Mouse (Mus musculus): ENCODE measurements around the gene Gm5901. TPM values are rescaled to one million over a fixed set of nuclear protein-coding genes. Genes with fewer than 3 reads are reported as not detected.
A peak's percentile ranks its signal among the peaks of the same experiment; 100 is the strongest.

Gm5901 gene
- total and polyA plus RNA-seq, 2 experiments from 2014 or later: not detected

DNA sequence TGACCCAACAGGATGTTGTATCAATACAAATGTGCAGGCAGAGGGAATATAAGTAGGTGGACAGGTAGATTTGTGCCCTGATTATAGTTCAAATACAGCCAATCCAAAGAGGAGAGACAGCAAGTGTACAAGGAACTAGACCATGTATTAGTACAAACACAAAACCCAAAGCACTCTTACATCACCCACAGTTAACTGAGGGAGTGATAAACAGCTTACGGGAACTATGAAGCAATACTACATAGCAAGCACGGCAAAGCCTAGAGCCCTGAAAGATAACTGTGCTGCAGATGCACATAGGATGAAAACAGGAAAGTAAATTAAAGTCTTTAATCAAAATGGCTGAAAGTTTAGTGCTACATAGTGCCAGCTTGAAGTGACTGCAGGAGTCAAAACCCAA, 12.9 kb downstream of the Gm5901 start:
- DNase-seq (no peak), ATAC-seq (no peak)
- 99% methylated on average over 2 of the region's 2 CpGs for WGBS
- no peak overlapping the region for H3K9ac ChIP-seq
- H3K36me3 ChIP-seq (ENCODE audit: insufficient read depth): peaks cover 66% of the 10 kb centered on the region
- no peaks in the 10 kb centered on the region for H3K9me3 ChIP-seq (ENCODE audit: low read length)
- H3K27ac ChIP-seq (ENCODE audit: low read depth, low read length): no peak overlapping the region
- no peaks in the 10 kb centered on the region for H3K27me3 ChIP-seq (ENCODE audit: insufficient read depth, low read length)
- no peak overlapping the region for H3K4me3 ChIP-seq (ENCODE audit: low read depth, low read length)
- no peak overlapping the region for H3K4me2 ChIP-seq (ENCODE audit: low read depth)
- no peak for TF ChIP-seq CTCF (IDR thresholded peaks at IDR 0.05; ENCODE audit: low read depth)
- H3K4me1 ChIP-seq (ENCODE audit: insufficient read depth): no peaks in the 10 kb centered on the region

DNA sequence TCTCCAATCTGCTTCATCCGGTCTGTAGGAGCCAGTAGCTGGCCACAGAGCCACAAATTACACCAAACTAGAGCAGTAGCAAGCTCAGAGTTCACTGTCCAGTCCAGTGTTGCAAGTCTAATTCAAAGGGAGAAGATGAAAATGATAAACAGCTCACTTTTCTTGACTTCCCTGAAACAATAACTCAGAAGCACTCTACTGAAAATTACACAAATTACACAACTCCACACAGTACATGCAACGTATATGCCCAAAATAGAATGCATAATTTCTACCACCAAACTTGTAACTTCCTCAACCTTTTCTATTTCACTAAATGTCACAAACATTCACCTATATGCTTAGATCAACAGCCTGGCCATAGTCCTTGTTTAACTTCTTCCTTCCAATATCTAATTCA, 15.4 kb downstream of the Gm5901 start:
- Histone ChIP-seq H3K4me3 (ENCODE audit: low read depth, low read length) (no peak overlapping the region), H3K4me1 (ENCODE audit: insufficient read depth) (no peaks in the 10 kb centered on the region), H3K27ac (ENCODE audit: low read depth, low read length) (no peak overlapping the region), H3K9ac (no peak overlapping the region), H3K4me2 (ENCODE audit: low read depth) (no peak overlapping the region), H3K27me3 (ENCODE audit: insufficient read depth, low read length) (no peaks in the 10 kb centered on the region), H3K9me3 (ENCODE audit: low read length) (no peaks in the 10 kb centered on the region), H3K36me3 (ENCODE audit: insufficient read depth) (peaks cover 40% of the 10 kb centered on the region)
- no peak for ATAC-seq
- TF ChIP-seq CTCF (IDR thresholded peaks at IDR 0.05; ENCODE audit: low read depth): no peak
- 93% methylated on average over 2 of the region's 2 CpGs for WGBS
- no peak for DNase-seq

DNA sequence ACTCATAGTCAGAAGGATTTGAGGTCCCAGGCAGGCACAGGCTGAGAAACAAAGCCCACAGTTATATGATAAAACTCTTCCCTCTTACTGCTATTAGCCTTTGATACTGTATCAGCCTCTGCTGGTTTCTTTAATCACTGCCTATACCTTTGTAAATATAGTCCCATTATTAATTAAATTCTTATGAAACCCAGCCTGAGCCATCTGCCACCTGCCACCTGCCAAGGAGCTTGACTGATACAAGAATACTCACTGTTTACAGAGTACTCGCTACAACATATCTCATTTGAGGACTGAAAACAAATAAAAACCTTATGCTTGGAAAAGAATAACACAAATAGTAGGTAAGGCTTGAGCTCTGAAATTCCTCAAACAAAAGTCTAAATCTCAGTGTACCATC, 19.8 kb downstream of the Gm5901 start:
- WGBS: 69% methylated on average over 1 of the region's 1 CpGs
- H3K9ac ChIP-seq: no peak overlapping the region
- no peak for ATAC-seq
- H3K9me3 ChIP-seq (ENCODE audit: low read length): no peaks in the 10 kb centered on the region
- no peaks in the 10 kb centered on the region for H3K27me3 ChIP-seq (ENCODE audit: insufficient read depth, low read length)
- H3K4me1 ChIP-seq (ENCODE audit: insufficient read depth): no peaks in the 10 kb centered on the region
- no peak overlapping the region for H3K27ac ChIP-seq (ENCODE audit: low read depth, low read length)
- H3K4me3 ChIP-seq (ENCODE audit: low read depth, low read length): no peak overlapping the region
- H3K36me3 ChIP-seq (ENCODE audit: insufficient read depth): peaks cover 8% of the 10 kb centered on the region
- no peak for TF ChIP-seq CTCF (IDR thresholded peaks at IDR 0.05; ENCODE audit: low read depth)
- H3K4me2 ChIP-seq (ENCODE audit: low read depth): no peak overlapping the region
- no peak for DNase-seq

DNA sequence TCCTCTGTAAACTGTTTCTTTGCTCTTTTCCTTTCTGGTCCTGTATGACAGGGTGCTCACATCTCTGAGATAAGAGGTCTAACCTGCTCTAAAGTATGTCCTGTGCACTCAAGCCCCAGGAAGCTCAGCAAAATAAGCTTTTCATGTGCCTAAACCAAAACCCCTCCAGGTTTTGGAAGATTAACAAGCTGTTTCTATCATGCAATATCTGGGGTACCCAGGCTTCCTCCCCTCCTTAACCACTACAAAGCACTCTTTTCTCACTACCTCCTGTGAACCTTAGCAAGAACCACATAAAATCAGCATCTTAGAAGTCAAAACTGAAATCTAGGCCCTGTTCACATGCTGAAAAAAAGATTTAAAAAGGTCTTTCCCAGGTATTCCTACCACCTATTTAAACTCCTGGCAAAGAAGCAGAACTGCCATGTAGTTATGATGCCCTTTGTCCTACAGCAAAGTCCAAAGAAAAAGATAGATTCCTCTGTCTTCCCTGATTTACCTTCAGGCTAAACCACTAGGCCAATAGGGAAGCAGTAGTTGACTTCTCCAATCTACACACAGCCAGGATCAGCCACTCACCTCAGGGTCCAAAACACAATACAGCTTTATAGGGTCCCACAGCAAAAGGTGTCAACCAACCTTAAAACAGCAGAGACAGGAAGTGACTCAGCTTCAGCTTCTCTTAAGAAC, 20.4 kb downstream of the Gm5901 start:
- TF ChIP-seq CTCF (IDR thresholded peaks at IDR 0.05; ENCODE audit: low read depth): no peak
- Histone ChIP-seq H3K36me3 (ENCODE audit: insufficient read depth) (peaks cover 1% of the 10 kb centered on the region; the same call in 1 of the 2 replicates), H3K9me3 (ENCODE audit: low read length) (no peaks in the 10 kb centered on the region), H3K4me3 (ENCODE audit: low read depth, low read length) (no peak overlapping the region), H3K4me1 (ENCODE audit: insufficient read depth) (no peaks in the 10 kb centered on the region), H3K9ac (no peak overlapping the region), H3K4me2 (ENCODE audit: low read depth) (no peak overlapping the region), H3K27ac (ENCODE audit: low read depth, low read length) (no peak overlapping the region), H3K27me3 (ENCODE audit: insufficient read depth, low read length) (no peaks in the 10 kb centered on the region)
- DNase-seq (no peak), ATAC-seq (no peak)

DNA sequence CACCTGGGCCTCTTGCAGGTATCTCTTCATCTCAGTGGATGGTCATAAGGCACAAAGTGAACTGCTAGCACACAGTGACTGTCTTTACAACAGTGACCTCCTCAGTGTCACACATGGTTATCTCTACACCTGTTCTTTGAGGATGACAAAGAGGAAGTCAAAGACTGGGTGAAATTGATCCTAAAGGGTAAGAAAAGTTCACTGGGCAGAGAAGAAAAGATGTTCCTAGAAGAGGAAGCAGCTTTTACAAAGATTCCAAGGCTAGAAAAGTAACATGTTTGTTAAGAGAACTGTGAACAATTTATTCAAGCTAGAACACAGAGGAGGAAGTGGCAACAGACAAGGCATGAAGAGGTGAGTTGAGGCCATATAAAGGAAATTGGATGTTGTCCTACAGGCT, 21.3 kb downstream of the Gm5901 start:
- H3K4me2 ChIP-seq (ENCODE audit: low read depth): no peak overlapping the region
- no peak for ATAC-seq
- H3K9me3 ChIP-seq (ENCODE audit: low read length): no peaks in the 10 kb centered on the region

DNA sequence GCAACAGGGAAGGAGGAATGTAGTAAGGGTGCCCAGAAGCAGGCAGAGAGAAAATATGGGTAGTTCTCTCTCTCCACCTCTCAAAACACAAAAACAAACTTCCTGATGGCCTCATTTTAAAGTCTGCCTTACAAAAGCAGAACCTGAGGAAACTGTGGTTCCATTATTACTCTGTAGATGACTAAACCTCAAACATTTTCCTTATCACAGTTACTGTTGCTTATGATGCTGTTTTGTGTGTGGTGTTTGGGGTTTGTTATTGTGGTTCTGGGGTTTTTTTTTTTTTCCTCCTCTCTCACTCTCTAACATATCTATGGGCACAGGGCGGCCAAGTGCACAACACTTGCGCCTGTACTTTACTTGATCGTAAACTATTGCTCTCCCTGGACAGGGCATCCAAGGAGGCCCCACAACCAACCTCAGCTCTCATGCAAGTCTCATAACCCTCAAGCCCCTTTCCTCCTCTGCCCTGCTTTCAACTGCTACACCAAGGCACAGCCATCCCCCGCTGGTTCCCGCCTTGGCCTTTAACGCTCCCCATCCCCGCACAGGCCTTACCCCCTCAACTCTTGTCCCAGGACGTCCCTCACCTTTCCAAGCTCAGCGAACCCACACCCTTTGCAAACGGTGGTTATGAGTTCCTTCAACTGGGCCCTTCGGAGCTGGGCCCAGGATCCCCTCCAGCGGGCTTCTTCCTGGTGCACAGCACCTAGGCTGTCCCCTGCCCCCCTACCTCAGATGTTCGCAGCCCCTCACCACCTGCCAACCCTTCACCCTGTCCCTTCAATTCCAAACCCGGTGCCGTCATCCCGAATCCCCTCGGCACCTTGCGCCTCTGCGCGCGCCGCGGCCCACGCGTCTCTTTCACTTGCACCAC, 24.5 kb downstream of the Gm5901 start:
- Histone ChIP-seq H3K4me2 (ENCODE audit: low read depth) (peak overlapping the region; percentile 86), H3K4me3 (ENCODE audit: low read depth, low read length) (peak overlapping the region; percentile 87), H3K4me1 (ENCODE audit: insufficient read depth) (no peaks in the 10 kb centered on the region), H3K27ac (ENCODE audit: low read depth, low read length) (peak overlapping the region; percentile 78), H3K9me3 (ENCODE audit: low read length) (no peaks in the 10 kb centered on the region), H3K9ac (peak overlapping the region; percentile 86), H3K36me3 (ENCODE audit: insufficient read depth) (no peaks in the 10 kb centered on the region; the same call in 1 of the 2 replicates), H3K27me3 (ENCODE audit: insufficient read depth, low read length) (no peaks in the 10 kb centered on the region)
- no peak for TF ChIP-seq CTCF (IDR thresholded peaks at IDR 0.05; ENCODE audit: low read depth)
- WGBS: 1% methylated on average over 25 of the region's 25 CpGs
- ATAC-seq (peak; percentile 14), DNase-seq (no peak)

More for the DNA sequence above, 21.3 kb downstream of the Gm5901 start:
- TF ChIP-seq CTCF (IDR thresholded peaks at IDR 0.05; ENCODE audit: low read depth): no peak
- Histone ChIP-seq H3K4me1 (ENCODE audit: insufficient read depth) (no peaks in the 10 kb centered on the region), H3K36me3 (ENCODE audit: insufficient read depth) (no peaks in the 10 kb centered on the region; the same call in 1 of the 2 replicates), H3K9ac (no peak overlapping the region), H3K27ac (ENCODE audit: low read depth, low read length) (no peak overlapping the region), H3K27me3 (ENCODE audit: insufficient read depth, low read length) (no peaks in the 10 kb centered on the region), H3K4me3 (ENCODE audit: low read depth, low read length) (no peak overlapping the region)
- no peak for DNase-seq

All from forebrain, postnatal 0 days (tissue).